Mouse (Mus musculus): Measurements from ENCODE around the gene Xk.
"Not testable (repeated sequence)": the region's sequence is repeated elsewhere in the genome, so short reads cannot be mapped to it uniquely, and the experiment has no call there.

Gene Xk

DNA sequence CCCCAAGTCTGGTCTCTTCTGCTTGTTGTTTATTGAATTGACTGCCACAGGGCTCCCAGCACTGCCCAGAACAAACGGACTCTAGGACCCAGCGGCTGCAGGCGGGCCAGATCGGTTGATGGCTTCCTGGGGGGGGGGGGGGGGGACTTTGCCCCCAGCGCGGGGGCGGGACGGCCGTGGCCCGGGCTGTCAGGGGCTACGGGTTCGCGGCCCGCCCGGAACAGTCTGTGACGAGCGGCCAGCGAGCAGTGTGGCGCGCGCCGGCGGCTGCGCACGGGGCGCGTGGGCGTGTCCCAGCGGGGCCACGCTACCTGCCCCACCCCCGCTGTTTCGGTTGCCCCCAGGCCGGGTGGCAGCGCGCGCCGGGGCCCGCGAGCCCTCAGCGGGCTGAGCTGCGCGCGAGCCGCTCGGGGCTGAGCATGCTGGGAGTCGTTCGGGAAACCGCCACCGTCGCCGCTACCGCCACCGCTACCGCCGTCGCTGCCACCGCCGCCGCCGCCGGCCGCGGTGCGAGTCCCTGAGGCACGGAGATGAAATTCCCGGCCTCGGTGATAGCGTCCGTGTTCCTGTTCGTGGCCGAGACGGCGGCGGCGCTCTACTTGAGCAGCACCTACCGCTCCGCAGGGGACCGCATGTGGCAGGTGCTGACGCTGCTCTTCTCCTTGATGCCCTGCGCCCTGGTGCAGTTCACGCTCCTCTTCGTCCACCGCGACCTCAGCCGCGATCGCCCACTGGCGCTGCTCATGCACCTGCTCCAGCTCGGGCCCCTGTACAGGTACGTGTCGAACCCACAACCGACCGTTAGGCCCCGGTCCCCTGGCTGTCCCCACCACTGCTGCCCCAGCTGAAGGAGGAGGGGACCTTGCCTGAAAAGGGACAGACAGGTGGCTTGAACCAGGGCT lies at the start of gene Xk:
Gene Xk, plus strand, starts transcription at position 297 of the 902 bp plus-strand sequence.
- peak; percentile 47 for DNase-seq (ENCODE audit: low spot score)

DNA sequence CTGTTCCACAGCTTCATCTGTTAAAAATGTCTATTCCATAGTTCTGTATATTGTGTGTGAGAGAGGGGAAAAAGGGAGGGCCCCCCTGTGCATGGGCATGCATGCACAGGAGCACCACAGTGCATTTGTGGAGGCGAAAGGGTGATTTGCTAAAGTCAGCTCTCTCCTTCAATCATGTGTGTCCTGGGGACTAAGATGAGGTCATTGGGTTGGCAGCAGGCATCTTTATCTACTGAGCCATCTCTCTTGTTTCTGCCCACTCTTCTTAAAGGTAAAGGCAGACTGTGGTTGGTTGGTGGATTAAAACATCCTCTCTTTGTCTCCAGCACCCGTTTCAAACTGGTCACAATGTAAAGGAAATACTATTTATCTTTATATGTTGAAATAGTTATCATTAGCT lies 45.5 kb upstream of the Xk start:
- no peak for DNase-seq (ENCODE audit: low spot score)

DNA sequence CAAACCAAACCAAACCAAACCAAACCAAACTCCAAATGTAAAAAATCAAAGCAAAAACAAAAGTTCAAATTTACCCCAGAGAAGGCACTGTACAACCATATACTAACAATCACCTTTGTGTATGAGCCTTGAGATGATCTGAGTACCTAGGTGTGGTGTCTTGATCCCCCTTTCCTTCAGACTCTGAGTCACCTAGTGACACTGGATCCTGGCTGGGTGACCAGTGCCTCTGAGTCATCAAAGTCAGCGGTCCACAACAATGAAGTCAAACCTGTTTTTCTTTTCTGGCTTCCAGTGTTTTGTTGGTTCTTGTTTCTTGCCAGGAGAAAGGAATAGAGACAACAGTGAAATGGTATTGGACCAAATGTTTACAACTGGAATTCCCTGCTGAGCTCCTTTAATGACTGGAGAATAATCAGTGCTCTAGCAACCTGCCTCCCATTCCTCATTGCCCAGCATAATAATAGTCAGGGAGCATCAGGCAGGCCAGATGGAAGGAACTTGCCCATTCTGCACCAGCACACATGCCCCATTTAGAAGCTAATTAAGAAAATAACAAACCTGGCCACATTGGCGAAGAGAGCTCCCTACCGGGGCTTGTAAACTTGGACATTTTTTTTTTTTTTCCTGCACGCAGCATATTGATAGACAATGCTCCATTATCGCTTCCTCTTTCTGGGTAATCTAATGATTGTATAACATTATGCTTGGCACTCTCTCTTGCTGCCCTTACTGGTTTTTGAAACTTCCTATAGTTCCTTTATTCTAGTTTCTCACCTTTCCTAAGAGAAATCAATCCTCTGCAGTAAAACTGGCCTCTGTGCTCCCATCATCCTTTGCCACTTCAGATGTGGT lies 31.6 kb upstream of the Xk start:
- DNase-seq (ENCODE audit: low spot score) = no peak

DNA sequence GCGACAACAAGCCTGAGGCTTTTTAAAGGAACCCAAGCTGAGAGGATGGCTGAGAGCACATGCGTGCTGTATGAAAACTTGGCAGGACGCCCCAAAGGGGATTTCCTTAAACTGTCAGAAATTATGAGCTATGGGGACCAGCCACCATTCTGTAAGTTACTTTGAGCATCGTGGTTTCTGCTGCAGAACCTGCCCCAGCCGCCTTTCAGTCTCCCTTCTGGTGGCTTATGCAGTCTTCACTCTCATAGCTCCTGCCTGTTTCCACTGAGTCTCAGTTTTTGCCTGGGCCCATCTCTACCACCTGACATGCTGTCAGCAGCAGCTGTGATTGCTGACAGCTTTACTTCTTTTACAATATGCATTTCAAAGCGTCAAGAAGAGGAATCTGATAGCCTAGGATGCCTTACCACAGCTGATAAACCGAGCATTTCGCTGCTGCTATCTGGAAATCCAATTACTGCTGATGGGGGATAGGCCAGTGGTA lies 29.1 kb upstream of the Xk start:
- DNase-seq (ENCODE audit: low spot score) = no peak

DNA sequence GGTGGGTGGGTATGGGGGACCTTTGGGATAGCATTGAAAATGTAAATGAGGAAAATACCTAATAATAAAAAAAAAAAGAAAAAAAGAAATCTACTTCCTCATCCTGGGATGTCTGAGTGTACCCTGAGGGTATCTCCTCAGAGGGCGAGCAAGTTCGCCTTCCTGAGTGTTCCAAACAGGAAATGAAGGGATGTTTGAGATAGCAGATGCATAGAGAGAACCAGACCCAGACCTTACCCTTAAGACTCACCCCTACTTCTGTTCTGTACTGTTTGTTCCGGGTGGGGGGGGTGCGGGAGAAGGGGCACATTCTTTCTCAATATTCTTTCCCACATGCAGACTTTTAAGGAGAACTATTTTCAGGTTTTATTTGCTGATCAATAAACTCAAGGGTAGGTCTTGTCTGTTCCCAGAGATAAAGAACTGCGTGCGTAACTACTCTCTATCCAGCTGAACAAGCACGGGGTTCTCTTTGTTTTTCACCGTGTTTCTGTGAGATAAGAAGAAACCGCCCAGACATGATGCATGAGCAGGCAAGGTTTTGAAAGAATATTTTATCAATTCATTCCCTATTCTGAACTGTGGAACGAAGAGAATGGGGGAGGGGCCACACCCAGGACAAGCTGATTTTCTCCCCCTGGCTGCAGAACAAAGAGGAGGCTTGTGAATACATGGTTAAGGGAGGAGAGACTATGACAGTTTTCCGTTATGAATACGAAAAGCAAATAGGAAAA lies 27.8 kb upstream of the Xk start:
- no peak for DNase-seq (ENCODE audit: low spot score)

DNA sequence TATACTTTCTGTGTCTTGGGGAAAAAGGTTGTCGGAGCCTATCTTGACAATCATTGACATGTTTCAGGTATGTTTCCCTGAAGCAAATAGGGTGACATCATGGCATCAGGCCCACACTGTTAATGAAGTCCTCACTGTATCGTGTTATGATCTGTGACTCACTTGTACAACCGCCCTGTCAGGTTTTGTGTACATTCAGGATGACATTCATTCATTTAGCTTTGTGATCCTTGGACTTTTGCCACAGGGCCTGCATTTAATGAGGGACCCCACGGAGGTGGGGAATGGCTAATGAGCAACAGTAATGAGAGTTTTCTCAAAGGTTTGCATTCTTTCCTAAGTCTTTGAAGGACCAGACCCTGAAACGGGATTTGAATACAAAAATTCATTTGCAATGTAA lies 23.6 kb upstream of the Xk start:
- no peak for DNase-seq (ENCODE audit: low spot score)

DNA sequence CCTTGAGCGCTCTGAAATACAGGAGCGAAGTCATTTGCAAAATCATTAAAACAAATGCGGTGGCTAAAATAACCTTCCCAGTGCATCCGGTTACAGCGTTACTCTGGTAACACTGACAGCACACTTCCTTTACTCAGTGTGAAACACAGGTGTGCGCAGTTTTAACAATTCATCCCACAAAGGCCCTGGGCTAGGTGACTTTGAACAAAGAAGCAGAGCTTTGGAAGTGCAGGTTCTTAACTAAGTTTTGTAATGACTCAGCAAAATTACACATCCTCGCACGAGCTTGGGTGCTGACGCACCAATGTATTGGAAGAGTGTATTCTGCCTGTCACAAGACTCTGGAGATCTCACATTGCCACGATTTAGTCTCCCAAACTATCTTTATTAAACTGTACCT lies 18.6 kb upstream of the Xk start:
- no peak for DNase-seq (ENCODE audit: low spot score)

DNA sequence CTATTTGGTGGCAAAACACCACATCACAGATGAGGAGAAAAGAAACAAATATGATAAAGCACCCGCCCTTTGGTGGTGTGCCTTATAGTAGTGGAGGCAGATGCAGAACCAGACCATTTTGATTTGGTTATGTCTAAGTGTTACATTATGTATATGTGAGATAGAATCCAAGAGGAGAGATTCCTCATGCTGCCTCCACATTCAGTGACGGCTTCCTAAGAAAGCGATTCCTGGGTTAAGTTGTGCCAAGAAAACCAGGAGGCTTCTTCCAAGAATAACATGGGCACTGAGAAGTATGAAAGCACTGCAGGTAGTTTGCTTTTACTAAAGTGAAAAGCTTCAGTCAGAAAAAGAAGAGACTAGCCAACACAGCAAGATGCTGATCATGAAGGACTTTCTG lies 17.7 kb upstream of the Xk start:
- DNase-seq (ENCODE audit: low spot score) = no peak

DNA sequence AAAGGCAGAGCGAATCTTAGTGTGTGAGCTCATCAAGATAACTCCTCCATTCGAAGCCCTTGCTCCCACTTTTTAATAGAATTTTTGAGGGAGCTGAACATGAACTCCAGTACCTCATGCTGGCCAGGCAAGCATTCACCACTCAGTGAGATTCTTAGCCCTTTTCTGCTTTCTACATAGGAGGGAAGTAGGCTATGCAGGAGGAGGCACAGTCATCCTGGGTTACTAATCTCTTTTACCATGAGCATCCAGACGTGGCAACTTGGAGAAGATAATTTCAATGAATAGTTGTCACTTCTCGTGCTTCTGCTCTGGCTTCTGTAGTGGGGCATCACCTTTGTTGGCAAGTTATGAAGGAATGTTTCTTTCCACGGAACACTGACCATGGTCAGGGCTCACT lies 15.8 kb upstream of the Xk start, which contains the start of gene Gm14862:
Gene Gm14862, minus strand, starts transcription at position 134 of the 400 bp plus-strand sequence.
- no peak for DNase-seq (ENCODE audit: low spot score)

DNA sequence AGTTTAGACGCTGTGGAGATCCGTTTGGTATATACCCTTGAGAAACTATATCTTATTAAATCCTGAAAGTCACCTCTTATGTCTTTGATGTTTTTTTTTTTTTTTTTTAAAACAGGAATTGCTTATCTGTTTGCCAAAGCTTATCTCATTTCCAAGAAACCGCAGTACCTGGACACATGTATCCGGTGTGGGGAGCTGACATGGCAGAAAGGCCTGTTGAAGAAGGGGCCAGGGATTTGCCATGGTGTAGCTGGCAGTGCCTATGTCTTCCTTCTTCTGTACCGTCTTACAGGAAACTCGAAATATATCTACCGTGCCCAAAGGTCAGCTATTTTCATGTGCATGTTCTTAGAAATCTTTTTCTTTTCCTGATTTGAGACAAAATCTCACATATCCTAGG lies 14.7 kb upstream of the Xk start:
- DNase-seq (ENCODE audit: low spot score) = no peak

DNA sequence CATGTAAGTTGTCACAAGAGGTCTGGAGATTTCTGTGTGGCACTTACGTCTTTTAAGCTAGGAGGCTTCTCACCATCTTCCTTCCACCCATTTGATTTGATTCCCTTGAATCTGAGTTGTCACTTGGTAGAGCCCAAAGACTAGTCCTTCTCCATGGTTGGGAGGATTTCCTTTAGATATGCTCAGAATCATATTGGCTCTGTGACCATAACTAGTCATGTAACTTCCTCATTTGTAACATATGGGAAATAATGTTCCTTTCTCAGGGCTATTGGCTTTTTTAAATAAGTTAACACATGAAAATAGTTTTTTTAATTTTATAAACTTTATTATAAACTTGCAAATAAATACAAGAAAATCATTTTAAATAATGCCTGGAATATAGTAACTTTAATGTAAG lies 13.3 kb upstream of the Xk start:
- no peak for DNase-seq (ENCODE audit: low spot score)

DNA sequence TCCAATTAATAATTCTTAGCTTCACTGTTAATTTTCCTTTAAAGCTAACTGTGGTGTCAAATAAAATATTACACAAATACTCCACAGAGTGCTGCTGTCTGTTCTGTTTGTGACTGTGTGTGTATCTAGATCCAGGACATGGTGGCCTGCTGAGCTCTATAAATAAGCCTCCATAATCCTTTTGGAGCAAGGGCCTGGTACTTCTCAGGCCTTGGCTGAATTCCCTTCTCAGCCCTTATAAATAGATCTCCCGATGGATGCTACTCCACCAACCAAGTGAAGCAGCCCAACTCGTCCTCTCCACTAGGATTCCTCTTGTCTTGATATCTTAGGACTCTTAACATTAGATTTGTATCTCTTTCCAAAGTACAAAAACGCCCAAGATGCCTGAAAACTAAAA lies 1.4 kb upstream of the Xk start:
- DNase-seq (ENCODE audit: low spot score) = no peak

DNA sequence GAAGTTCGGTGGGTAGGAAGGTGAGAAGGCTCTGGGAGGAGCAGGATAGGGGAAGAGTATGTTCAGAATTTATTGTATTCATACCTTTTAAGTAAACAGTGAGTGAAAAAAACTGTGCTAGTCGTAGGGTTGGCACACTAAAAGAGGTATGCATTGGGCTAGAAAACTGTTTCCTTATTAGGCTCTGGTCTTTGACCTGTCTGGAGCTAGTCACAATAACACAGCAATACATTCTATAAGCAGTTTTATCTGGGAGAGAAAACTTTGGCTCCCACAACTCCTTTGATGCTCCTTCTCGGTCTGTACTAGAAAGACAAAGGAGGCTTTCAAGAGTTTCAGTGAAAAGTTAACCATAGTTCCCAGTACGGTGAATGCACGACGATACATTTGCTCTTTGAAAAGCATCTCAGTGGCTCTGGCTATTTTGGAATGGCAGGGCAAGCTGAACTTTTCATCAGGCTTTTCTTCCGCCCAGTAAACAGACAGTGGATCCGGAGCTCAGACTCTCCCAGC lies 553 bp upstream of the Xk start:
- DNase-seq (ENCODE audit: low spot score) = no peak

DNA sequence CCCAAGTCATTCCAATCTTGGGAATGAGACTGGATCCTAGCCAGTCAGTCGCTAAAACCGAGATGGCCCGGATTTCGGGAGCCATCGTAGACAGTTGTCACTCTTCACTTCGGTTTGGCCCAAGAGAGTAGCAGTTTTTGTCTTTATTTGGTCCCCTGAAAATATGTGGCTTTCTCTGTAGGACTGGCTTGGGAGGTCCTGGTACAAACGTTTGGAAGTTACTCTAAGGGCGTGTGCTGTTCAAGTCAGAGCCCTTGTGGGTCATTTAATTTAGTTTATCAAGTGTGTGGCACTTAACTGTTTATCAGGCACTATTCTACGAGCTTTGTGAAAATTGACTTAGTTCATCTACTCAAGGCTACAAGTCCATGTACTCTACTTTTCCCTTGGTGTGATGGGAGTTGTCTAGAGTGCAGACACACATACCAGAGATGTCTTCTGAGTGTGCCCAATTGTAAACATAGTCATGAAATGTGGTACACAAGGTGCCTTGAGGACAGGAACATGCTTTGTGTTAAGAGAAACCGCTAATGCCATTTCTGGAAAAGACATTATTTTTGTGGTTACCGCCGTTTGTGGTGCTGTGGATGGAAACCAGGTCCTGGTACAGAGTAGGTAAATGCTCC lies 934 bp downstream of the Xk start:
- no peak for DNase-seq (ENCODE audit: low spot score)

DNA sequence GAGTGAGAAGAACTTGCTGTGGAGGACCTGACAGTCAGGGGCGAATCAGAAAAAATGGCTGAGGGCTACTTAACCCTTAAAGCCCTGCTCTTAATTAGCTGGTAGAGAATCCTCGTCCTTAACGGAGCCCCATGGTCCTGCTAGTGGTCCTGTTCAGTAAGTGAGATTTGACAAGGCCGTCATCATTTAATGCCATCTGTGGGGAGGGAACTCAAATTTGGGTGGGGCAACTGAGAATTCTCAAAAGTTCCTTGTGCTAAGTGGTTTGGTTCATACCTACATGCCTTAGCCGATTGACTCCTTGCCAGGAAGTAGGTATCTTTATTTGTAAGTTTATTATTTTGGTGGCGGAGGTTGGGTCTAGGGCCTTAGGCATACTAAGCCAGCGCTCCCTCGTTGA lies 1.8 kb downstream of the Xk start:
- no peak for DNase-seq (ENCODE audit: low spot score)

DNA sequence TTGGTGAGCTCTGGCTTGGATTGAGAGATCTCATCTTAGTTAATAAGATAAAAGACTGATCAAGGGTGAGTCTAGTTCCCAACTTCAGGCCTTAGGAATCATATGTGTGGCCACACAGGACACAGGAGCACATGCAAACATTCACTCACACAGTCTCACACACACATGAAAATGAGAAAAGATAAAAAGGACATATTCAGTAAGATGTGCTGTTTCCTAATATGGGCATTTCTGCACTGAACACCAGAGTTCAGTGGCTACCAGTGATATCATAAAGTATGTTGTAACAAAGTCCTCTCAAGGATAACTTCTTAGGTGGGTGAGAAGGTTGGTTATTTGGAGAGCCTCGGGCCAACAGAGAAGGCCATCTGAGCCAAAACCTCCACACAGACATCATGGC lies 10.9 kb downstream of the Xk start, which contains the start of gene H2al1m:
Gene H2al1m, plus strand, starts transcription at position 301 of the 400 bp plus-strand sequence.
- DNase-seq (ENCODE audit: low spot score) = not testable (repeated sequence)

DNA sequence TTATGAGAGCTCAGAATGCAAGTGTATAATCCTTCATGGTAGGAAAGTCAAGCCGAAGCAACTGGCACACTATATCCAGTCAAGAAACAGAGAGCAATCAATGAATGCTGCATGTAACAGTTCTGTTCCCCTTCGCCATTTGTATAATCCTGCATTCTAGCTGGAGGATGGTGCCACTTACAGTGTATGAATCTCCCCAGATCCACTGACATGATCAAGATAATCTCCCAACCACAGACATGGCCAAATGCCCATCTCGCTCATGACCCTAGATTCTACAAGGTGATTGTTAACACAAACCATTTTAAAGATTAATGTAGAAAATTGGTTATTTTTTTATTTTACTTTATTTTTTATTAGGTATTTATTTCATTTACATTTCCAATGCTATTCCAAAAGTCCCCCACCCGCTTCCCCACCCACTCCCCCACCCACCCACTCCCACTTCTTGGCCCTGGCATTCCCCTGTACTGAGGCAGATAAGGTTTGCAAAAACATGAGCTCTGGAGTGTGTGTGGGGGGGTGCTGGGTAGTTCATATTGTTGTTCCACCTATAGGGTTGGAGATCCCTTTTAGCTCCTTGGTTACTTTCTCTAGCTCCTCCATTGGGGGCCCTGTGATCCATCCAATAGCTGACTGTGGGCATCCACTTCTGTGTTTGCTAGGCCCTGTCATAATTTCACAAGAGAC lies 20.7 kb downstream of the Xk start:
- not testable (repeated sequence) for DNase-seq (ENCODE audit: low spot score)

DNA sequence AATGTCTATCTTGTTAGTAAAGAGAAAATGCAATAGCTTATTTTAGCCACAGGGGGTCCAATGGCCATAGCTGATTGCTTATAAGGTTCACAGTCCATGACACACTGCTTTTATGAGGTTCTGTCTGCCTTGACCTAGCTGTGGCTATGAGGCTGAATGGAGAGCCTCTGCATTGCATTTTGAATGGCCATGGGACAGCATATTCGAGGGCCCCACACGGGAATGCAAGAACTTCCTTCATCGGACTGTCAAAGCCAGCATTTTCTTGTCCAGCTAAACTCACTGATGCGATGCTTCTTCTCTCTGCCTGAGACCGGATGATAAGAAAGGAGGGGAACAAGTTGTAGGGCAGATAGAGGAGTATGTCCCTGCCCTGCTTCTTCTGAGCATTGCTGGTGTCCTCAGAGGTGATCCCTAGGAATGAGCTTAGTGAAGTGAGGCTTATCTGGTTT lies 25.9 kb downstream of the Xk start:
- no peak for DNase-seq (ENCODE audit: low spot score)

DNA sequence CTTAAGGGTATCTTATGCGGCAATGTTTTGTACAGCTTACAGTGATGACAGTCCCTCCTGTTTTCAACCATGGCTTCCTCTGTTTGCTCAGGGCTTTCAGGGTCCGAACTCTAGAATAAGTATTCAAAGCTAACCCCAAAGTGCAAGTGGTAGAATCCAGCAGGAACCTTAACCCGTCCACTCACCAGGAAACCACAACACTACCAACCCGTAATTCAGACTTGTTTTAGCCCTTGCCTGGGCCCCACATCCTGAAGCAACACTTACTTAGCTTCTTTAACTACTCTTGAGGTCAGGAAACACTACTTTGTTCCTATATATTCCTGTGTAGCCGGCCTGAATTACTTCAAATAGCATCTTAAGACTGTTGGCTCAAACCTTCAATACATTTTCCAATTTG lies 30.2 kb downstream of the Xk start:
- DNase-seq (ENCODE audit: low spot score) = no peak

DNA sequence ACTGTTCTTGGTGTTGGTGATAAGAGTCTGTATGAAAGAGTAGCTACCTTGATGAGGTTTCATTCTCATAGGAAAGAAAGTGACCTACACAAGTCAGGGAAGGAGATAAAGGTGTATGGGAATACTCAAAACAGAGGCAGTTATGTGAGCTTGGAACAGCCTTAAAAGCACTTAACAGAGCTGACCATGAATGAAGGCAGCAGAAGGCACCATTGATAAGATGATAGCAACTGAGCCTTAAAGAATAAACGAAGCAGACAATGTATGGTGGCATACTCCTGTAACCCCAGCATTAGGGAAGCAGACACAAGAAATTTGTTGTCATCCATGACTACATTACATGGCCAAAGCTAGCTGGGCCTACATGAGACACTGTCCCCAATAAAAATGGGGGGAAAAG lies 30.9 kb downstream of the Xk start:
- DNase-seq (ENCODE audit: low spot score) = no peak

DNA sequence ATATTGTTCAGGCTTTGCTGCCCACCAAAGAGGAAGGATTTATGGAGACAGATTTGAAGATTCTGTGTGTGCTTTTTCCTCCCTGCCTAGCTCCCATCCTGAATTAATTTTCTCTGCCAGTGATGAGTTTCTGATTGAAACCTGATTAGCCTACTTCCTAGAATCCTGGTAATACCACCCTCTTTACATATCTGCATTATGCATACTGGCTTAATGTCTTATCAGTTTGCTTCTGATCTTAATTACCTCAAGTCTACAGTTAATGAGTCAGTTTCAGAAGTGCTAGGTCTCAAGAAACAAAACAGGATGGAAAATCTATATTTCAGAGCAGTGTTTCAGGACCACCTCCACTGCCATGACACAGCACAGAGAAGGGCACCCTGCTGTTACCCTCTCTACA lies 43.9 kb downstream of the Xk start:
- DNase-seq (ENCODE audit: low spot score) = not testable (repeated sequence)

All from lung, postnatal 25 days (tissue).